Mouse (Mus musculus) embryo, embryonic 10.5 days (tissue): Measurements from ENCODE around the gene Rapgef4.
"Not testable (repeated sequence)": the region's sequence is repeated elsewhere in the genome, so short reads cannot be mapped to it uniquely, and the experiment has no call there.

Experiments used
- DNase-seq: peaks from one replicate; pipeline ENCODE4 v3.0.0-alpha.2; 2015; ENCODE audit warnings: low spot score

The Rapgef4 gene

DNA sequence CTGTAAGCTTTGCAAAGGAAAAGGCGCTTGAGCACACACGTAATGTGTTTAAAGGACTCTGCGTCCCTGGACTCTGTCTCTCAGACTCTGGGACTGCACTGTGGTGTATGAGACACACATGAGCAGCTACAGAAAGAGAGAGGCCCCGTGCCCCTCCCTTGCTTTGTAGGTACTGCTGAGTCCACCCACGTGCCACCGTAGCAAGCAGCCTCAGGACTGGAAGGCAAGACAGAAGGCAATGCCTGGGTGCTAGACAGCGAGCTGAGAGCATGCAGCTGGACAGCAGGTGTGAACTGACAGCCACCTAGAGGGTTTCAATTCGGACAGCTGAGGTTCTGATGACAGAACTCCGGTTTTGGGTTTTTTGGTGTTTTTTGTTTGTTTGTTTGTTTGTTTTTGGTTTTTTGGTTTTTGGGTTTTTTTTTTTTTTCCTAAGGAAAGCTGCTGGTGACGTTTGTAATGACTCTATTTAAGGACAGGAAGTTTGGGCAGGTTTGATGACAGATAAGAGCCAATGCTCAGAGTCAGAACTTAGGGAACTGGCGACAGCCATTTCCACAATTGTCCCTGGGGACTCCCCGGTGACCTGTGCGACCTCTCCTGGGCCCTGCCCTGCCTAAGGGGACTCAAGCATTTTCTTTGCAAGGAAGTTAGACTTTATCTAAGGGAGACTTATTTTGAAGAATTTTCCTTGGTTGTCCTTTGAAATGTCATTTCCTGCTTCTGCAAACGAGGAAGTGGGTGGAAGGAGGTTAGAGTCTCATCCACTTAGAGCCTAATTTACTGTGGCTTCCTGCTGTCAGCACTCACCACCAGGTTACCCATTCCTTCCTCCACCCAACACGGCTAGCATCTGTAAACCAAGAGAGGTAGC lies 136.3 kb downstream of the Rapgef4 start:
- DNase-seq: peak; percentile 38

DNA sequence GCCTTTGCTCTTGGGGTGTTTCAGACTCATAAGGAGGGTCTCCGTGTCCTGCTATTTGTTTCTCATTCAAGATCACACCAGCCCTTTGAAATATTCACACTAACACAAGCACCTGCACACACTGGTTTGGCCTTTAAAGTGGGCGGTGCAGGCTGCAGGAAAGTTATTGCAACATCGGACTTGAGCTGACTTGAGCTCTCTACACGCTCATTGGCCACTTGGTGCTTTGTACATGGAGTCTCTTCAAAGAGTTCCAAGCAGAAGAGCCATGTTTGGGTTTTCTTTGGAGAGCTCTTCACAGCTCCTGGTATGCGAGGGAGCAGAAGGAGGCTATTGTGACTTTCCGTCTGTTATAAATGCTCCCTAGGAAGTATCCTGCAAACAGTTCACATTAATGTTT lies 139.2 kb downstream of the Rapgef4 start:
- no peak for DNase-seq

DNA sequence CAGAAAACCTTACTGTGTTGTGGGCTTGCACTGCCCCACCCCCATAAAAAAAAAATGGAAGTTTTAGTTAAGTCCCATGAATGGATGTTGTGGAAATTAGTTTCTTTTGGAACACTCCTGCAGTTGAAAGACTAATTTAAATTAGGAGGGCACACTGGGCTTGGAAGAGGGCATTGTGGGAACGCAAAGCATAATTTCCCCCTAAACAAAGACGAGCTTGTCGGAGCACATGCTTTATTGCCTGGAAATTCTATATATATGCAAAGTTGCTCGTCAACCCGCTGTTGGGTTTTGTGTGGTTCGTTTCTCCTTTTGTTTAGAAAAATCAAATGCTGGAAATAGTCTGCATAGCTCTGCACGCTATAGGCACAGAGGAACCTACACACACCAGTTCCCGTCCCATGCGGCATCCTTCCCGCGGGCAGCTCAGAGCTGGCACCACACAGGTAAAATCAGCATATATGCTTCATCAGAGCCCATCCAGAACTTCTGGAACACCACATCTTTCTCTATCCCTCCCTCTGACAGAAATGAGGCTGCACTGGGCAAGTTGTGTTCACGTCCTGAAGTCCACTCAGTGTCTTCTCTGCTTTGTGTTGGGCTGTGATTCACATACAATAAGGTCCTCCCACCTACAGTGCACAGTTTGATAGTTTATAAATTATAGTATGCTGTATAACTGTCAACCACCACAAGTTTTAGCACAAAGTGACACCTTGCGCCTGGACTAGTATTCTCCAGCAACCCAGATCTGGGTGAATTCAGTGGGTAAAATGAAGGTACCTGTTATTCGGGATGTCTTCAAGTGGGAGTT lies 141.6 kb downstream of the Rapgef4 start:
- peak; percentile 34 for DNase-seq

DNA sequence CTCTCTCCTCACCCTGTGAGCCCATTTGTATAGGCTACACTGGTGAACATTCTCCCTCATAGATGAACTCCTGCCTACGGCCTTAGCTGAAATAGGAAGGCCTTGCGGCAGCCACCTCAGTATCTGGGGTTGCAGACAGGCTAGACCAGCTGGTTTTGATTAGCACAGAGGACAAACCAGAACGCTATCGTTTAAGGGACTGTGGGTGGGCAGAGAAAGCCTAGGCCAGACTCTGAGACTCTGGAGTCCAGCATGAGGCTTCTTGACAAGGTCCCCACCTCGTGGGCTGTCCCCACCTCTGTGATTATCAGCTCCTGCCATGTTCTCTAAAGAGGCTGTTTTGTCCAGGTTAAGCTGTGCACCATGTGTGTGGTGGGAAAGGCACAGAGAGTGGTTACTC lies 142.8 kb downstream of the Rapgef4 start:
- DNase-seq: peak; percentile 68

DNA sequence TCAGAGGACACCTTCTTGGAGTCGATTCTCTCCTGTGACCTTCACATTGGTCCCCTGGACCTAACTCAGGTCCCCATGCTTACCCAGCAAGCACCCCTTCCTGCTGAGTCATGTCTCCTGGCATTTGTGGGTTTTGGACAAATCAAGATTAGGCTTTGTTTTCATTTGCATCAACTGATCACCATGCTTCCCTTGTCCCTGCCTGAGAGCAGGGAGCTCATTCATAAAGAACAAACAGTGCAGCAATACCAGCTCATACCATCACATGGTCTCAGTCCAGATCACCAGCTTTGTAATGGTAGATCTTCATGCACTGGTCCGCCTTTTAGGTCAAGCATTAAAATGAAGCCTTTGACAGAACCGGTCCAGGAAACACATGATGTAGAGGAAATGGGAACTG lies 144.7 kb downstream of the Rapgef4 start:
- no peak for DNase-seq

DNA sequence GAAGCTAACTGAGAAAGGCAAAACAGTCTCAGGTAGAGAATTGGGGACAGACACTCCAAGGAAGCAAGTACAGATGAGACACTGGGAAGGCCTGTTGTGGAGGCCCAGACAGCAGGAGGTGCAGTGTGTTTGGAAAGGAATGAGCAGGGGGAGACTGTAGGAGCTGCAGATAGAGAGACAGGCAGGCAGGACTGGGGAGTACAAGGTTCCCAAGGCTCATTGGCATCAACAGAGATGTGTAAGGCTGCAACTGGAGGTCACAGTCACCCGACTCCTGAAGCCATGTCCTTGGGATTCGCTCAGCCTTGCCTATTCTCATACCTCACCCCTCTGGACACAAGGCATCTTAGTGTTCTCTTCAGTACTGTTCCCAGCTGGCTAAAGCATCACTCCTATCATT lies 145.4 kb downstream of the Rapgef4 start:
- no peak for DNase-seq

DNA sequence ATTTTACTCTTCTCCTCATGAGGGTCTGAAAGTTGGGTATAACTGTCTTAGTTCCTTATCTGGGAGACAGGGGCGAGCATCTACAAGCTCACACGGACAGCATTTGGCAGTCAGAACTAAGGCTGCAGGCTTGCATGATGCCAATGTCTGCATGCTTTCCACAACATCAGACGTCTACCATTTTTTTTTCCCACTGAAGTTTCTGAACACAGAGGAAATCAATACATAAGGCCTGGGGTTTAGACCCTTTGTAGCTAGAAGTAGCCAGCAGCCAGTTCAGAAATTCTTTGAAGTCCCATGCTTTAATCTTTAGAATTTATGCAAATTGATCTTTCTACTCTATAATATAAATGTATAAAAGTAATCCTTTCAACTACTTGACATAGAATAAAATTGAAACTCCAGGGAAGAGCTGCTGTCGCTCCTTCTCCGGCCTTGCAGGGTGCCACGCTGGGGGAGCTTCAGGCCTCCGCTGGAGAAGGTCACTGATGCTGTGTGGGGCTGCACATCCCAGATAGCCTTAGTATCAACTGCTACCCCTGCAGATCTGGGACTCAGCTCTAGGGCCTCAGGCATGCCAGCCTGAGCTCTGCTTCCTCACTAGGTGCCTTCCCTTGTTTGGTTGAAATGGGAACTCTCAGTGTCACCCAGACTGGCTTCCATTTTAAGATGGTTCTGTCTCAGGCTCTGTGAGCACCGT lies 148.7 kb downstream of the Rapgef4 start:
- no peak for DNase-seq

DNA sequence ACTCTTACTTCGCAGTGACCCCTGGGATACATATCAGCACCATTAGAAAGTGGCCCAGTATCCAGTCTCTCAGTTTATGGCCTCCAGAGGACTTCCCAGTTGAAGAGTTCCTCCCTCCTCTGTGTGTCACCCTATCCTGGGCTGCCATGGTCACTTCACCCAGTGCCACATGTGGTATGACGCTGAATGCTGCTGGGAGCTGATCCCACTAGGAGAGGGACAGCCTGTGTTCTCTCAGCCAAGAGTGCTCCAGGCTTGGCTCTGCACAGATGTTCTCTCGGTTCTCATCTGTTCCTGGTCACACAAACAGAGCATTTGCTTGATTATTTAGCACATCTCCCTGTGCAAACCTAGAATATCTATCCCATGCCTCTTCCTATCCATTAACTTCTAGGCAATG lies 151.2 kb downstream of the Rapgef4 start:
- DNase-seq: no peak

DNA sequence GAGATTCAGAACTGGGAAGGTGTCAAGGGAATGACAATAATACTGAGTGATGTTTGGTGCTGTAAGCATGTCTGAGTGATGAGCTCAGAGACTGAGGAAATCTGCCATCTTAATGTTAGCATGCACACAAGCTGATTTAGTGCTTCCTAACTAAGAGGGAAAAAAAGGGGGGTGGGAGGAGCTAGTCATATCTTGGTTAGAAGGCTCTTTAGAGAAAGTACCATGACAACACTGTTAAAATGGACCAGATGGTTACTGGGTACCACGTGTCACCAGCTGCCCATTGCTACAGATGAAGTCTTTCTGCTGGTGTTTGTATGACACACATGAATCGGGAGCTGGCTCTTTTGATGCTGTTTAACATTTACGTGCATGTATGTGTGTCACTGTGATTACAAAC lies 155.0 kb downstream of the Rapgef4 start:
- DNase-seq: no peak

DNA sequence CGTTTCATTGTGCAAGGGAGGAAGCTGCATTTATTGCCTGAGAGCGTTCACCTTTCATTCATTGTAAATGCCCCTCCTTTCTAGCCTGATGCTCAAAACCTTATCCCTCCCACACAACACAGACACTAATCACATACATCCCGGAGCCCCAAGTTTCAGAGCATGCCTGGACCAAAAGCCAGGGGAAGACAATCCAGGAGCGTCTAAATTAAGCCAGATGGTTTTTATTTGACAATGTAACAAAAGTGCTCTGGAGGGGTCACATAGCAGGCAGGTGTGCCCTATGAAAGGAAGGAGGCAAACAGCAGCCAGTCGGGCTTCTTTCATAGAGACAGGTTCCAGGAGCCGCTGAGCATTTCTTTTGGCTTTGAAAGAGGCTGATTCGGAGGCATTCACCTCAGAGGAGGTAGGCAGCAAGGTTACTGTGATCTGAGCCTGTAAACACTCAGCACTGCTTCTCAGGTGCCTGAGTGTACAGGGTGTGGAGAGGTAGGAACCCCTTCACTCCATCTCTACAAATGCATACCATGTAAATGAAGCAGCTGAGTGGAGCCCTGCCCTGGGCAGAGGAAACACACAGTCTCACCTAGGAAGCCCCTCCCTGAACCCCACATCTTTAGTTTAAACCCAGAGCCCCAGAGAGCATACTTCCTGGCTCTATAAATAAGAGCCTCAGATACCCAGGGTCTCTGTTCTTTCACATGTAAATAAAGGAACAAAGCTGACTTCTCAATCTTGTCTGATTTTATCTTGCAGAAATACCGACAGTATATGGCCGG lies 155.6 kb downstream of the Rapgef4 start:
- DNase-seq: no peak

DNA sequence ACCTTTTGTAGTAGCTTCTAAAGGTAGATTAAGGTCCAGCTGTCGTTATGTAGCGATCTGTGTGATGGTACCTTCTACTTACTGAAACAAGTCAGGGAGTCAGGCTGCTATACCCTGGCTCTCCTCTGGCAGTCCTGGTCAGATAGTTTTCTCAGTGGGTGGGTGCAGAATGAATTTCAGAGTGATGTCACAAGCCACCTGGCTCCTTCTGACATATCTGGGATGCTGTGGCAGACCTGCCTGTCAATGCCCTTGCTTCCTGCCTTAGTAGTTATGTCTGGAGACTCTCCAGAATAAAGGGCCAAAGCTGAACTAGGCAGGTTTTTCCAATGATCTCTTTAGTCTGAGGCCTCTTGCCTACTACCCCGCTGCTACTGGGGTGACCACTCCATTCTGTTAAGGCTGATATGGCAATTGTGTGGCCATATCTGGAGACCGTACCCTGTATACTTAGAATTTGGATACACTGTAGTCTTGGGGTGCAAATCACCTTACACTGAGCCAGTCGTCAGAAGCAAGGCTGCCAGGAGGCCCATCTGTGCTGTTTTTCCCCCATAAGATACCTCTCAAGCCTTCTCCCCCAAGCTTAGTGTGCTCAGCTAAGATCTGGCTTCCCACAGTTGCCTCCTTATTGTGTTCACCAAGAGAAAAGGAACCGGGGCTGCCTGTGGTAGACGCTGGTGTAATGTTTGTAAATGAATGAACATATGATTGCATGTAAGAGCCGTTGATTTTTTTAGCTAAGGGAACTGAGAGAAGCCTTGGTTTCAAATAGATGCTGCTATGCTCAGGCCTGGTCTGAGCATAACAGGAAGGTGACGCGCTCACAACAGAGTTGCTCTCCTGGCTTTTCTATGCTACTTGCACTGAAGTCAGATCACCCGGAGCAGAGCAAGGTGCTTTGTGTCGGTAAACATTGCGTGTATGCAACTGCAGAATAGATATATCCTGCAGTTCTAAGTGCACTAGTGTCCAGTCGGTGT lies 159.1 kb downstream of the Rapgef4 start:
- no peak for DNase-seq

DNA sequence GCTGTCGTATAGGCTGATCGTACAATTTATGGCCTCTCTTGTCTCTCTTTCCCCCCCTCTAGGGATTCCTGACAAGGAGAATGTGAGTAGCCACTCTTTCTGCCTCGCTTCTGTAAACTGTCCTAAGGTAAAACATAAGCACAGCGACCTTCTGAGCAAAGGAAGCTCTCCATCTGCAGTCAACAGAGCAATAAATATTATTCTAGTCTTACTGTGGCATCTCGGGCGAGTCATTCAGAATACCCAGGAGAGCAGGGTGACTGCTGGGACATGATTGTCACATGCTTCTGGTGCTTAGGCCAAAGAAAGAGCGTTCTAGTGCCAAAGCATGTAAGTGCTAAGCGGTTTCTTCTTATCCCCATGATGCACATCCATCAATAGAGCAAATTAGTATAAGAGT lies 160.1 kb downstream of the Rapgef4 start:
- no peak for DNase-seq

DNA sequence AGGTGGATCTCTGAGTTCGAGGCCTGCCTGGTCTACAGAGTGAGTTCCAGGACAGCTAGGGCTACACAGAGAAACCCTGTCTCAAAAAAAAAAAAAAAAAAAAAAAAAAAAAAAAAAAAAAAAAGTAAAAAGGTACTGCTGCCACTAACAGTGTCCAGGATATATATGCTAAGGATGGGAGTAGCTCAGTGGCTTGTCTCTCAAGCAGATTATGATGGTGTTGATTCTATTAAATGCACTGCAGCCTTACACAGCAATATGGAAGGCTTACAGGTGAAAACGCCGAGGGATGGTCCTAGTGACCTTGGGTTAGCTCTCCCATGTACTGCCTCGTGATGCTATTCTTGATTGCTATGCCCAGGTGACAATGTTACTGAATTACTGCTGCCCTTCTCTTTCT lies 160.7 kb downstream of the Rapgef4 start:
- not testable (repeated sequence) for DNase-seq

DNA sequence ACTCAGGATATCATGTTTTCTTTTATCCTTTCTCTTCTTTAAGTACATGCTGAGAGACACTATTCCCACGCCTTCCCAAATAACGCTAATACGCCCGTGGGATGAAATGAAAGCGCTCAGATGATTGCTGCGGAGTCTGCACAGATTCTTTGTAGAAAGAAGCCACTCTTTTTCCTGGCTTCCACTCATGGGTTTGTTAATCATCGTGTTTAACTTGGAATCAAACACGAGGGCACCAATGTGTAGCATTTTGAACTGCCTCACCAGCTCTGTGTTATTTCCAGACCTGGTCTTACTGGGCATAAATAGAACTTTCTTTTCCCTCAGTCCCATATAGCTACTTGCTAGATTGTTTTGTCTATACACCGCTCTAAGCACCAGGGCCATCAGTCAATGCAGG lies 162.4 kb downstream of the Rapgef4 start:
- DNase-seq: no peak

DNA sequence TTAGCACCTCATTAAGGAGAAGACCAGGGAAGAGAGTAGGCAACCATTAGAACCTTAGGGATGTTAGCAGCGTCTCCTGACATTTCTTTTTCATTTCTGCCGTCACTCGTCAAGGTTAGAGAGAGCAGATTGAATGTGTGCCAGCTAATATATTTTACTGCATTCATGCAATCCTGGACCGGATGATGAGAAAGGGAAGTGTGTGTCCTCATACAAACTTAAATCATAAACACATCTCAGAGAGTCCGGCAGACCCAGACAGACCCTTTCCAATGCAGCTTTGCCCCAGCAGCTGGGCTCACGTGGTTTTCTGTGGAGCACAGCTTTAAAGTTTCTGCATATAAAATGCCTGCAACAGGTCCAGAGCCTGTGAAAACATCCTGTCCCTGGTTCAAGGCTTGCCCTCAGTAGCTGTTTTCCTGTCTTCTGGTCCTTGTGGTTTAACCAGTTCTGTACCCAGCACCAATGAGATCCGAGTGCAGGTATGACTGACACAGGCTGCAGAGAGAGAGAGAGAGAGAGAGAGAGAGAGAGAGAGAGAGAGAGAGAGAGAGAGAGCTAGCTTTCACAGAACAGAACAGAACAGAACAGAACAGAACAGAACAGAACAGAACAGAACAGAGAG lies 163.6 kb downstream of the Rapgef4 start:
- no peak for DNase-seq

DNA sequence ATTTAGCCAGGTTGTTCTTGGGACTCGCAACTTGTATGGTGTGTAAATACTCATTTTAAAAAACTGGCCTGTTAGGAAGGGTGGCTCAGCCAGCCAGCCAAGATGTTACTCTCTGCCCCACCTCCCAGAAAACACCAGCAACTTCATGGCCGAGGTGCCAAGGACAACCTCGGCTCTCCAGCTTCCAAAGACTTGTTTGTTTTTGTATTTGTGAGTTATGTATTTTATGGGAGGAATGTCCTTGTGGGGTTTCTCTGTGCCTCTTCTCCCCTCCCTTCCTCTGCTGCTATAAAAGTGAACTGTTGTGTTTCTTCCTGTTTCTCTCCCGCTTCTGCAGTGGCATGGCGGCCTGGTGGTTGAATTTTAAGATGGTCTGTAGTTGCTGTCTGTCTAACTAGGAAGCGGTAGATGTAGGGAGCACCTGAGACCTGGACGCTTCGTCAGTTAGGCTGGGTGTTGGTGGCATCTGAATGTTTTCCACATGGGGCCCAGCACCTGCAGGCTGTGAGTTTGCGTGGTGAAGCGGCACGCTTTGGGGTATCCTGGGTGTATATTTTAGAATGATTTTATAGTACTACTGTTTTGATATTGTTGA lies 164.3 kb downstream of the Rapgef4 start:
- no peak for DNase-seq

DNA sequence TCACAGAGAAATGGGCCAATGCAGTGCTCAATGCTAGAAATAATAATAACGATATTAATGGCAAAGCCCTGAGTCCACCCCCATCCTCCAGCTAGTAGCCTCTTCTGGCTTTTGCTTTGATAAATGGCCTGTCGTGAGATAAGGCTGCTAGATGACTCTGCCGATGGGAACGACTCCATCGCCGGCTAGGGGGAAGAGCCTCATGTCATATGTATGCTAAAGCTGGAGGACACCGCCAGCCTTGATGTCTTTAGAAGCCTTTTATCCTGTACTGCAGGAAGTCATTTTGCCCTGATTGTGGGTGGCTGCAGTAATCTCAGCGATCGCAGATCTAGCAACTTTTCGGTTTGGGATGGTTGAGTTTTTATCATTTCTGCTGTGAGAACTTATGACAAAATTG lies 165.0 kb downstream of the Rapgef4 start:
- no peak for DNase-seq

DNA sequence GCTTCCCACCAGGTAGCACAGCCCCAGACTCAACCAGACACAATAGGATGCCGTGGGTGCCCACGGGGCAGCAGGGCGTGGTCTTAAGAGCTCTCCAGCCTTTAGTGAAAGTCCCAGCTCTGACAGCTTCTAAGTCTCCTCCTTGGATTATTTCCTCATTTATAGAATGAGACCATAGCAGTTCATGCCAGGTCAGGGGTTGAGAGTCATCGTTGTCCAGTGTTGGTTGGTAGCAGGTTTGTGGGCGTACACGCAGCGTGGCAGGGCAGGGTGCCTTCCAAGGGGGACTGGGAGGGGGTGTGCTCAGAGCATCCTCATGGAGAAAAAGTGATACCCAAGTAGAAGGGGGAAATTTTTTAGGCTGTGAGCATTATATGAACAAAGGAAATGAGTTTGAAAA lies 166.2 kb downstream of the Rapgef4 start:
- DNase-seq: no peak

DNA sequence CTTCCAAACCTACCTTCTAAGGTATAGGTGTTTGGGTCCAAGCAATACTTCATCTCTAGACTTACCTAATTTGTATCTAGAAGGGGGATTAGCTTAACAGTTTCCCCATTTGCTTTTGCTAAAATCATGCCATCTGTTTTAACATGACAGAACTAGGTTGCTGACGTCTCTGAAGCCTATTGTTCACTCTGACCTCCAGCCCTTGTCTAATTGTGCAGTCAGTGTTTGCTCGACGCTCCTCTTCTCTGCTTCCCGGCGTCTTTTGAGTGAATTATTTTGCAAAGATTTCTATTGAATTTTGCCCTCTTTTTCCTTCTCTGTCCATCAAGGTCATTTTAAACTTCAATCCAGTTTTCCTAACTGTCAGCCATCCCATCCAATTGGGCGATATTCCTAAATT lies 166.7 kb downstream of the Rapgef4 start:
- DNase-seq: peak; percentile 30

DNA sequence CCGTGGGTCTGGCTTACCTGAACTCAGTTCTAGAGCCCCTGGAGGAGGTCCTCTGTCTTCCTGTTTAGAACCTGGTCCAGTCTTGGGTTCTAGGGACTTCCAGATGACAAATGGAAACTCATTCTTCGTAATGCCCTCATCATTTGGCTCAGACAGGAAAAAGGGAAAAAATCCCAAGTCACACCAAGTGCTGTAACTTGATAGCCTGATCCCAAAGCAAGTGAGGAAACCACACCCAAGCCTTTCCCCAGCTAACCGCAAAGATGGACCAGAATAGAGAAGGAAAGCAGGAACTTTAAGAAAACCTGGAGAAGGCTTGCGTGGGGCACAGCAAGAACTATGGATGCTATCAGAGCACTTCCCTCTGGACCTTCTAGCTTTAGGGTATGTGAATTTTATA lies 167.6 kb downstream of the Rapgef4 start:
- no peak for DNase-seq
